Mouse (Mus musculus): ENCODE data around the gene Tmem231. TPM values are rescaled to one million over a fixed set of nuclear protein-coding genes. Genes with fewer than 3 reads are reported as not detected.

Tmem231 gene
- polyA plus RNA-seq (2015; fragmentation: Nextera tagmentation; extraction: Ambion mirVana) = 2.6 and 3.3 TPM in 2 replicates

DNA sequence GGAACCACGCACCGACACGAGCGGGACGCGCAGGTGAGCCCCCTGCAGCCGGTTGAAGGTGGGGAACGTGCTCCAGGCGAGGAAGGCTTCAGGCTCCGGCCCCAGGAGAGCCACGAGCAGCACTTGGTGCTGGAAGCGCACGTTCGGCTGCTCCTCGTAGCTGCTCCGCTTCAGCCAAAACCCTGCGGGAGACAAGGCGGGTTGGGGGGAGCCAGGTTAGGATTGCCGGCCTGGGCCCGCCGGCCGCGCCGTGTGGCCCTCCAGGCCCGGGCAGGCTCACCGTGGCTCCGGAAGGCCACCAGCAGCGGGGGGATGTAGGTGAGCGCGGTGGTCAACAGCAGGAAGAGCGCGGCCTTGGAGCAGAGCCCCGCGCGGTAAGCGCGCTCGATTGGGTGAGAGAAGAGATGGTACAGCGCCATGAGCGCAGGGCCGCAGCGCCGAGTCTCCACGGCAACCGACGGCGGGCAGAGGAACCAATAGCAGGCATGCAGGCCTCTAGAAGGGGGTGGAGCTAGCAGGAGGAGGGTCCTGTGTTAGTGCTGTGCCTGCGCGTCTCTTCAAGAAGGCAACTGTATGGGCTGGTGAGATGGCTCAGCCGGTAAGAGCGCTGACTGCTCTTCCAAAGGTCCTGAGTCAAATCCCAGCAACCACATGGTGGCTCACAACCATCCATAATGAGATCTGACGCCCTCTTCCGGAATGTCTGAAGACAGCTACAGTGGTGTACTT is at the start of gene Tmem231:
TSS of gene Tmem231 (minus strand) at position 534 of the 729 bp plus-strand sequence.

DNA sequence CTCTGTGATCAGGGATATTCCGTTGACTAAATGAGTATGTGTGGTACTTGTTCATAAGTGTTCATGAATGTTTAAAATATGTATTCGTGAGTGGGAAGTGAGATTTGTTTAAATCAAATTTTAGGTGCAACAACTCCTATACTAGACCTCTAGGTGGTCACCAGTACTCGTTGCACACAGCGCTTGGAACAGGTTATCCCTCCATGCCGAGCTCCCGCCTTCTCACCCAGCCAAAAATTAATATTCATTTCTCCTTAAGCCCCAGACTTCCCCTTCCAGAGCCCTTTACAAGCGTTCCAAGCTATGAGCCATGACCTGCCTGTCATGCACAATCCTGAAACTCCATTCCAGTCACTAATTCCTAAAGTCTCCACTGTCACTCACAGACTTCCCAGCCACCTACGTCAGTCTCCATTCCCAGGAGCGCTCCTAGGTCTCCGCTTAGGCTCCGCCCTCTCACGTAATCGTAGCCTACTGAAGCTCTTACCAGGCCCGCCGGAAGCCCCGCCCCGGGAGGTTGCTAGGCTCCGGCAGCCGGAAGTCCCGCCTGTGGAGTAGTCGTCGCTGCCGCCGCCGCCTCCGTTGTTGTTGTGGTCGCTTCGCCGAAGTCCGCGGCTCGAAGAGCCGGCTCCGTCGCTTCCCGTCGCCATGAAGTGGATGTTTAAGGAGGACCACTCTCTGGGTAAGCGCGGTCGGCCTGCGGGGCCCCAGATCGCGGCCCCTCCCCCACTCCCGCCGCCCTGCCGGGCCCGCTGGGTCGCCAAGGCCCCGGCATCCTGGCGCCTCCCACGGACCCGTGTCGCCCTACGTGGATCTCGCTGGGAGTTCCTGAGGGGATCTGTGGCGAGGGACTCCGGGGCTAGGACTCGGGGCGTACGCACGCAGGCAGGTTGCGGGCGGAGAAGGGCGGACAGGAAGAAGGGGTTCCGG is 6.8 kb upstream of the Tmem231 start, which contains the start of gene Gabarapl2:
TSS of gene Gabarapl2 (plus strand) at position 533 of the 930 bp plus-strand sequence.

DNA sequence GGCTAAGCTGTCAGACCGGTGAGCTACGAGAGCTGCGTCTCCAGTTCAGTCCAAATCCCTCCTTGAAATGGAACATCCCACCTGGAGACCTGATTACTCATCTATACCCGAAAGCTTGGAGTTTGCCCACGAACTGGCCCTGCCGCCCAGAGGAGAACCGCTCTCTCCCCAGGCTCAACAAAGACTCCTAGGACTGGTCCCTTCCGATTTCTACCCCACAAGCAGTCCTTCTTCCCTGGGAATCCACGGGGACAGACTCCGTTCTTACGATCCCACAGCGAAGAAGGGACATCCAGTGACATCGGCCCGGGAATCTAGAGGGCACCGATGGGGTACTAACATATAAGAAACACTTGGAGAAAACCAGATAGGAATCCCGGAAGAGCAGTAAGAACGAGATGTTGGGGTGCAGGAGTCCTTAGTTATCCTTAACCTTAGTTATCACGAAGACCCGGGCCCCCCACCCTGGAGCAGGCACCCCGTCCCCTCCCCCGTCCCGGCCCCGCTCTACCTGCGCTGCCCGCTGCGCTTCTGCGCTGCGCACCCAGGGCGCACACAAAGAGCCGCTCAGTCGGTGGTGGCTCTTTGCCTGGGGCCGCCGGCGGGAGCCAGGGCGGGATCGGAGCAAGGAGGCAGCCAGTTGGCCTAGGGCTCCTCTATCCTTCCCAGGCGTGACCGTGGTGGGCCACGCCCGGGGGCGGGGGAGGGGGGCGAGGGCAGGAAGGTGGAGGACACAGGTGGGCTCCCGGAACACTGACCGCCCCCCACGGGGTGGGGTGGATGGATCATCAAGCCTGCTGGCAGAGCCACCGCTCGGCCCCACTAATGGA is 23.8 kb downstream of the Tmem231 start, which contains the start of gene Chst5:
TSS of gene Chst5 (minus strand) at position 827 of the 830 bp plus-strand sequence.

DNA sequence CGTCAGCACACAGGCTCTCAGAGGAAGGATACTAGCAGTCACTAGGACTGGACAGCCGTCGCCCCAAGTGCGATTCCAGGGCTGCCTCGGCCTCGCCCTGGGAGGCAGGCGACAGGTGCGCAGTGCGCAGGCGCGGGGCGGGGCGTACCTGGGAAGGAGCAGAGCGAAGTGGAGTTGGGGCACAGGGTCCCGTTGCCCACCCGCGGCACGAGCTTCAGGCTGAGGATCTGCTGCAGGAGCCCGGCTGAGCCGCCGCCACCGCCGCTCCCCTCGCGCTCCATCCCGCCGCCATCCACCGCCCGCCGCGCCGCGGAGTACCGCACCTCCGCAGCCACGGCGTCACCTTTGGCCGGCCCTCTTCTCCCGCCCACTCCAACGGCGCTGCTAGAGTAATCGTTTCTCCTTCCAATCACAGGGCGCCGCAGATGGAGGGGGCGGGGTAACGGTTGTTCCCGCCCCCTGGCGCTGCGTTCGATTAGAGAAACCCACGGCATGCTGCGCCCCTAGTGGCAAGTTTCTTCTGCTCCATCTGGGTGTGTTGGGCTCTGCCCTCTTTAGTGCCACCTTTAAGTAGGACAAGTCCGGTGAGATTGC is 57.2 kb downstream of the Tmem231 start, which contains the start of gene Tmem170:
TSS of gene Tmem170 (minus strand) at position 396 of the 594 bp plus-strand sequence.

Other genes with a start within 250 kb of the Tmem231 start
- not detected in 2 replicates for gene Ctrb1, start 242.9 kb downstream of the Tmem231 start, polyA plus RNA-seq (2015; fragmentation: Nextera tagmentation; extraction: Ambion mirVana)
- gene Bcar1, start 190.1 kb downstream of the Tmem231 start, polyA plus RNA-seq (2015; fragmentation: Nextera tagmentation; extraction: Ambion mirVana) = 28.3 and 28.6 TPM in 2 replicates
- 90.4 and 109 TPM in 2 replicates for gene Cfdp1, start 79.6 kb downstream of the Tmem231 start, polyA plus RNA-seq (2015; fragmentation: Nextera tagmentation; extraction: Ambion mirVana)
- 6.9 and 8.2 TPM in 2 replicates for gene Tmem170, start 57.1 kb downstream of the Tmem231 start, polyA plus RNA-seq (2015; fragmentation: Nextera tagmentation; extraction: Ambion mirVana)
- 0.81 and 0.82 TPM in 2 replicates for gene Chst5, start 23.4 kb downstream of the Tmem231 start, polyA plus RNA-seq (2015; fragmentation: Nextera tagmentation; extraction: Ambion mirVana)
- 143 and 156 TPM in 2 replicates for gene Gabarapl2, start 6.8 kb upstream of the Tmem231 start, polyA plus RNA-seq (2015; fragmentation: Nextera tagmentation; extraction: Ambion mirVana)
- gene Adat1, start 58.4 kb upstream of the Tmem231 start, polyA plus RNA-seq (2015; fragmentation: Nextera tagmentation; extraction: Ambion mirVana) = 2.1 and 2.2 TPM in 2 replicates
- gene Kars, start 77.4 kb upstream of the Tmem231 start, polyA plus RNA-seq (2015; fragmentation: Nextera tagmentation; extraction: Ambion mirVana) = 100 and 106 TPM in 2 replicates
- gene Terf2ip, start 77.5 kb upstream of the Tmem231 start, polyA plus RNA-seq (2015; fragmentation: Nextera tagmentation; extraction: Ambion mirVana) = 11.7 and 11.9 TPM in 2 replicates
- 0.47 TPM in 1 of 2 replicates, not detected in the other for gene Gm6793, start 81.2 kb upstream of the Tmem231 start, polyA plus RNA-seq (2015; fragmentation: Nextera tagmentation; extraction: Ambion mirVana)